Mouse (Mus musculus) ovary, postnatal 14 days (tissue): ENCODE data around the gene Slc24a3.

ENCODE experiments used
- DNase-seq: peaks from one replicate; pipeline ENCODE4 v3.0.0; 2022; ENCODE audit warnings: low spot score

Slc24a3 gene

GRCm38 (mm10) chr2:145434068-145434467 lies 266.5 kb downstream of the Slc24a3 start:
- DNase-seq, result no peak

- DNase-seq, result no peak
Observed at GRCm38 (mm10) chr2:145438336-145438735, 270.8 kb downstream of the Slc24a3 start.

GRCm38 (mm10) chr2:145439755-145440154 lies 272.2 kb downstream of the Slc24a3 start:
- DNase-seq, result no peak

- no peak for DNase-seq
Observed at GRCm38 (mm10) chr2:145457106-145457747, 289.7 kb downstream of the Slc24a3 start.

GRCm38 (mm10) chr2:145460854-145461423 lies 293.4 kb downstream of the Slc24a3 start:
- DNase-seq, result peak; percentile 2

GRCm38 (mm10) chr2:145462253-145462652 lies 294.7 kb downstream of the Slc24a3 start:
- DNase-seq, result no peak

- no peak for DNase-seq
Observed at GRCm38 (mm10) chr2:145468701-145469325, 301.3 kb downstream of the Slc24a3 start.

- no peak for DNase-seq
Observed at GRCm38 (mm10) chr2:145477484-145477883, 309.9 kb downstream of the Slc24a3 start.

GRCm38 (mm10) chr2:145479676-145480075 lies 312.1 kb downstream of the Slc24a3 start:
- no peak for DNase-seq

GRCm38 (mm10) chr2:145500231-145500630 lies 332.7 kb downstream of the Slc24a3 start:
- DNase-seq, result no peak

- no peak for DNase-seq
Observed at GRCm38 (mm10) chr2:145501472-145501871, 333.9 kb downstream of the Slc24a3 start.

GRCm38 (mm10) chr2:145507702-145508101 lies 340.1 kb downstream of the Slc24a3 start:
- no peak for DNase-seq

- no peak for DNase-seq
Observed at GRCm38 (mm10) chr2:145510650-145511225, 343.2 kb downstream of the Slc24a3 start.

GRCm38 (mm10) chr2:145515956-145516355 lies 348.4 kb downstream of the Slc24a3 start:
- DNase-seq, result no peak

GRCm38 (mm10) chr2:145517346-145517745 lies 349.8 kb downstream of the Slc24a3 start:
- peak; percentile 63 for DNase-seq

- DNase-seq, result no peak
Observed at GRCm38 (mm10) chr2:145522017-145522416, 354.5 kb downstream of the Slc24a3 start.

GRCm38 (mm10) chr2:145523381-145523780 lies 355.8 kb downstream of the Slc24a3 start:
- no peak for DNase-seq

- no peak for DNase-seq
Observed at GRCm38 (mm10) chr2:145527151-145527550, 359.6 kb downstream of the Slc24a3 start.

- no peak for DNase-seq
Observed at GRCm38 (mm10) chr2:145530941-145531353, 363.4 kb downstream of the Slc24a3 start.

GRCm38 (mm10) chr2:145533086-145533485 lies 365.5 kb downstream of the Slc24a3 start:
- DNase-seq, result no peak

- DNase-seq, result no peak
Observed at GRCm38 (mm10) chr2:145535307-145535706, 367.8 kb downstream of the Slc24a3 start.

- no peak for DNase-seq
Observed at GRCm38 (mm10) chr2:145535774-145536173, 368.2 kb downstream of the Slc24a3 start.

- DNase-seq, result no peak
Observed at GRCm38 (mm10) chr2:145536986-145537385, 369.4 kb downstream of the Slc24a3 start.
